Mouse (Mus musculus): ENCODE data around the gene Ank. TPM values are rescaled to one million over a fixed set of nuclear protein-coding genes. Genes with fewer than 3 reads are reported as not detected.

Gene Ank
- polyA plus RNA-seq, 1 experiment from 2014 or later = 17.9 TPM

DNA sequence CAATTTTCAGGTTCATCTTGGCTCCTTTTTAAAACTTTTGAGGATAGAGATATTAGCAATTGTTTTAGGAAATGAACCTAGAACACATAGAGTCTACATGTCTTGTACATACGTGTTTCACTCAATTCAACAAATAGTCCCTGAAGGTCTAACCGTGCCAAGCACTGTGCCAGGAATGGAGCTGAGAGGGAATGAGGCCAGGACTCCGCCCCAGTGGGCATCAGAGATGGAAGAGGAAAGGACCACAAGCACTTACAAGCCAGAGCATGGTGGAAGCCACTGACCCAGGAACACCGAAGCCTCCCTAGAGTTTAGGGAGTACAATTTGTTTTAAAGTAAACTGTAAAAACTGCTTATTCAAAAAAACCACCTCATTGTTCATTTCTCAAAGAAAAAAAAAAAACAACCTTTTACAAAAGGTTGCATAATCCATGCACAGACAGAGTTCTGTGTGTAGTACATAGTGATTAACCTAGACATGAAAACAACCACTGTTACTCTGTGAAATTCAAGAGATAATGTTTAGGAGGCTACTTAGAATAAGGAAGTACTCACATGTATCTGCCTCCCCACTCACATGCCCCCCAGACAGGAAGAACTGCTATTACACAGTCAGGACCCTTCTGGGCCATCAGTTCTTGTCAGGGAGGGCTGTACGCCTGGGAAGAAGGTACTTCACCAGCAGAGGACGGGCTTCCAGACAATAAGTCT, 154.2 kb downstream of the Ank start:
- ATAC-seq (ENCODE audit: low FRiP score, low read depth) = no peak
- Histone ChIP-seq H3K4me3 (no peak overlapping the region), H3K4me2 (no peak overlapping the region), H3K9ac (no peak overlapping the region), H3K9me3 (no peaks in the 10 kb centered on the region), H3K4me1 (replicated peaks) (no peaks in the 10 kb centered on the region), H3K27me3 (no peaks in the 10 kb centered on the region), H3K27ac (replicated peaks) (no peak overlapping the region), H3K36me3 (peaks cover 16% of the 10 kb centered on the region; the same call in 1 of the 2 replicates)
- 87% methylated on average over 6 of the region's 6 CpGs for WGBS

DNA sequence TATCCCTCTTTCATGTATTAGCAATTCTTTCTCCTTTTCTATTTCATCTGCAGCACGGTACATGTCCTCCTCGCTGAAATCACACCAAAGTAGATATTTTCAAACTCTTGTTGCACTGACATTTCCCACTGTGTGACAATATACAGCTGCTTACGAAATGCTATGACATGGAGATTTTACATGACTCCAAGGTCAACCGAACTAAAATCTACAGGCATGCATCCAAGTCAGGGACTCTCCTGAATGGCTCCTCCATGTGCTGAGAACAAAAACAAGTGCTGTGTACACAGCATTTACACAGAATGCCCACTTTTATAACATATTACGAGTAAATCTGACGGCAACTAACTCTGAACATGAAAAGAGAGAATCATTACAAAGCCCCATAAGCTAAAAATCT, 156.8 kb downstream of the Ank start:
- Histone ChIP-seq H3K4me3 (no peak overlapping the region), H3K9ac (no peak overlapping the region), H3K9me3 (no peaks in the 10 kb centered on the region), H3K4me1 (replicated peaks) (peaks cover 6% of the 10 kb centered on the region; the same call in 1 of the 2 replicates), H3K27me3 (no peaks in the 10 kb centered on the region), H3K36me3 (peaks cover 12% of the 10 kb centered on the region; the same call in 1 of the 2 replicates), H3K4me2 (no peak overlapping the region), H3K27ac (replicated peaks) (no peak overlapping the region)
- WGBS = 92% methylated on average over 6 of the region's 6 CpGs
- no peak for ATAC-seq (ENCODE audit: low FRiP score, low read depth)

- Histone ChIP-seq H3K36me3 (0 out of 2 replicates have a peak, but pooled peaks cover 5% of the 10 kb centered on the region), H3K9me3 (no peaks in the 10 kb centered on the region), H3K4me3 (no peak overlapping the region), H3K4me1 (replicated peaks) (peaks cover 24% of the 10 kb centered on the region), H3K4me2 (no peak overlapping the region), H3K27ac (replicated peaks) (no peak overlapping the region), H3K27me3 (no peaks in the 10 kb centered on the region), H3K9ac (no peak overlapping the region)
- WGBS = 92% methylated on average over 13 of the region's 13 CpGs
- ATAC-seq (ENCODE audit: low FRiP score, low read depth) = no peak
These were observed 158.8 kb downstream of the Ank start for GRCm38 (mm10) chr15:27625014-27625889.

GRCm38 (mm10) chr15:27625890-27626255, 159.4 kb downstream of the Ank start:
- WGBS = 82% methylated on average over 10 of the region's 10 CpGs
- ATAC-seq (ENCODE audit: low FRiP score, low read depth) = no peak
- Histone ChIP-seq H3K4me2 (no peak overlapping the region), H3K27me3 (no peaks in the 10 kb centered on the region), H3K4me3 (no peak overlapping the region), H3K4me1 (replicated peaks) (peaks cover 24% of the 10 kb centered on the region), H3K27ac (replicated peaks) (no peak overlapping the region), H3K36me3 (0 out of 2 replicates have a peak, but pooled peaks cover 5% of the 10 kb centered on the region), H3K9ac (no peak overlapping the region), H3K9me3 (no peaks in the 10 kb centered on the region)

DNA sequence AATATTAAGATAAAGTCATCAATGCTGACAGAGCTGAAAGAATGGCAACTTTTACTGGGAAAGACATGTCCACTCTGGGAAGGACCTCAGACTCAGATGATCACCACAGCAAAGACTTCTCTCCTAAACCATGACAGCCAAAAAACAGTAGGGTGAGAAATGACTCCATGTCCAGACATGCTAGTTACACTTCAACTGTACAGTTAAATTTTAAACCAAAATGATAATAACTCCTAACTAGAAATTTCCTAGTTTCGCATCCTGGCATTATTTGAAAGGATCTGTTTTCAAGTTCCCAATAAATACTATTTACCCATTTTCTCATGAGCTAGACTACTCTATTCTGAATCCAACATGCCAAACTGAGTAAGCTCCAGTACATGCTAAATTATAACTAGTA, 159.8 kb downstream of the Ank start:
- no peak overlapping the region for H3K4me2 ChIP-seq
- WGBS = 100% methylated on average over 1 of the region's 1 CpGs
- H3K9ac ChIP-seq = no peak overlapping the region
- ATAC-seq (ENCODE audit: low FRiP score, low read depth) = no peak
- no peak overlapping the region for H3K27ac ChIP-seq (replicated peaks)
- H3K9me3 ChIP-seq = no peaks in the 10 kb centered on the region
- peaks cover 27% of the 10 kb centered on the region for H3K4me1 ChIP-seq (replicated peaks)
- no peaks in the 10 kb centered on the region for H3K27me3 ChIP-seq
- no peak overlapping the region for H3K4me3 ChIP-seq
- 0 out of 2 replicates have a peak, but pooled peaks cover 5% of the 10 kb centered on the region for H3K36me3 ChIP-seq

GRCm38 (mm10) chr15:27627794-27628193, 161.3 kb downstream of the Ank start:
- 0 out of 2 replicates have a peak, but pooled peaks cover 3% of the 10 kb centered on the region for H3K36me3 ChIP-seq
- no peaks in the 10 kb centered on the region for H3K27me3 ChIP-seq
- no peak overlapping the region for H3K4me3 ChIP-seq
- no peak overlapping the region for H3K27ac ChIP-seq (replicated peaks)
- no peak overlapping the region for H3K4me2 ChIP-seq
- H3K4me1 ChIP-seq (replicated peaks) = peaks cover 27% of the 10 kb centered on the region
- ATAC-seq (ENCODE audit: low FRiP score, low read depth) = no peak
- H3K9me3 ChIP-seq = no peaks in the 10 kb centered on the region
- WGBS = 91% methylated on average over 9 of the region's 9 CpGs
- H3K9ac ChIP-seq = no peak overlapping the region

DNA sequence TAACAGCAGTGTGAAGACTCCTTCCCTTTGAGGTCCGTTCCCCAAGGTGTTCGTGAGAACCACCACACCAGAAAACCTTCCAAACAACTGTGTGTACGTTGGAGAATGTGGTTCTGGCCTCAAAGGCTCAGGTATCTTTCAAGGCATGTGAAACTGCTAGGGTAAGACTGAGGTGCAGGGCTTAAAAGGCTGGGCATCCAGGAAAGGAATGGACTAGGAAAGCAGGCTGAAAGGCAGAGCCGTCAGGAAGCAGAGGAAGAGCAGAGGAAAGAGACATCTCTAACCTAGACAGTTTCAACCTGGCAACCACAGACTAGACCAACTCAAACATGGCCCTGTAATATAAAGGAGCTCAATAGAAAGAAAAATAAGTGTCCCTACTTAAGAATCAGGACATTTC, 162.6 kb downstream of the Ank start:
- Histone ChIP-seq H3K9me3 (no peaks in the 10 kb centered on the region), H3K4me2 (peak overlapping the region; percentile 90), H3K27me3 (no peaks in the 10 kb centered on the region), H3K36me3 (no peaks in the 10 kb centered on the region), H3K4me3 (0 out of 2 replicates have a peak overlapping the region, but pooled peaks have one; percentile 8), H3K9ac (no peak overlapping the region), H3K4me1 (replicated peaks) (peaks cover 27% of the 10 kb centered on the region), H3K27ac (replicated peaks) (no peak overlapping the region)
- WGBS = 87% methylated on average over 4 of the region's 4 CpGs
- ATAC-seq (ENCODE audit: low FRiP score, low read depth) = no peak

- Histone ChIP-seq H3K27ac (replicated peaks) (peak overlapping the region; percentile 59; the same call in 1 of the 2 replicates), H3K36me3 (no peaks in the 10 kb centered on the region), H3K4me1 (replicated peaks) (peaks cover 27% of the 10 kb centered on the region), H3K9ac (peak overlapping the region; percentile 71), H3K4me2 (peak overlapping the region; percentile 90), H3K4me3 (peak overlapping the region; percentile 77), H3K9me3 (no peaks in the 10 kb centered on the region), H3K27me3 (no peaks in the 10 kb centered on the region)
- ATAC-seq (ENCODE audit: low FRiP score, low read depth) = peak; percentile 76
- 2% methylated on average over 52 of the region's 53 CpGs for WGBS
These were observed 163.5 kb downstream of the Ank start for GRCm38 (mm10) chr15:27629800-27630600.

DNA sequence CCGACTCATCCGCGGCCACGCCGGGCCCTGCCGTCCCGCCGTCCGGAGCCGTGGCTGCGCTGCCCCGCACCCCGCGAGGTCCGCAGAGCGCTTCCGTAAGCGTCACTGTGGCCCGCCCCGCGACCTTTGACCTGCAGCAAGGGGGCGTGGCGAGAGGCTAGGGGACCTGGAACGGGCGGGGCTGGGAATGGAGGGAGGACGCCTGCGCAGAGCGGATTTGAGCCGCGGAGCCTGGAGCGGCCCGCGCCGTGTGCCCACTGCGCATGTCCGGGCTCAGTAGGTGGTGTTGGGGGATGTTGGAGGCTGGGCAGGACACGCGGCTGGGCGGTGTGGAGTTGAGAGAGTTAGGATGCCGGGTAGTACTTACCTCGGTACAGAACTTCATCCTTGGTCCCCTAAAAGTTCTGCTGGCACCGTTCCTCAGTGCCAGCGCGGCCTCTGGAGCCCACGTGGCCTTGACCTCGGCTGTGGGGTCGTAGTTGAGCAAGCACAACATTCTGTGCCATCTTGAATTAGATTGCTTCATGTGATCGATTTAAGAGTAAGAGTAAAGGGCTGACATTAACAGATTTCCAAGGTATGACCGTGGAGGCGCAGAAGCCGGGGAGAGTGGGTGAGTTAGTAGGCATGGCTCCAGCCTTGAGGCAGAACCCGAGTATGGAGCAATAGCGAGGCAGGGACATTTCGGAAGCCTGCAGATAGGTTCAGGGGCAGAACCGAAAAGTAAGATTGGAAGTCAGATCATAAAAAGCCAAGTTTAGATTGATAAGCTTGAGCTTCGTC, 164.3 kb downstream of the Ank start, which contains the start of gene Otulin:
Gene Otulin (minus strand): TSS at position 93 of the 783 bp plus-strand sequence.
- peak within 1 kb of the TSS; percentile 77 for H3K4me3 ChIP-seq
- WGBS = 7% methylated on average over 52 of the region's 56 CpGs
- H3K4me1 ChIP-seq (replicated peaks) = peaks cover 27% of the 10 kb centered on the region
- H3K4me2 ChIP-seq = peak within 1 kb of the TSS; percentile 90
- no peaks in the 10 kb centered on the region for H3K27me3 ChIP-seq
- peak; percentile 98 for ATAC-seq (ENCODE audit: low FRiP score, low read depth)
- no peaks in the 10 kb centered on the region for H3K9me3 ChIP-seq
- peak within 1 kb of the TSS; percentile 69 for H3K27ac ChIP-seq (replicated peaks)
- H3K36me3 ChIP-seq = no peaks in the 10 kb centered on the region
- H3K9ac ChIP-seq = peak within 1 kb of the TSS; percentile 71

DNA sequence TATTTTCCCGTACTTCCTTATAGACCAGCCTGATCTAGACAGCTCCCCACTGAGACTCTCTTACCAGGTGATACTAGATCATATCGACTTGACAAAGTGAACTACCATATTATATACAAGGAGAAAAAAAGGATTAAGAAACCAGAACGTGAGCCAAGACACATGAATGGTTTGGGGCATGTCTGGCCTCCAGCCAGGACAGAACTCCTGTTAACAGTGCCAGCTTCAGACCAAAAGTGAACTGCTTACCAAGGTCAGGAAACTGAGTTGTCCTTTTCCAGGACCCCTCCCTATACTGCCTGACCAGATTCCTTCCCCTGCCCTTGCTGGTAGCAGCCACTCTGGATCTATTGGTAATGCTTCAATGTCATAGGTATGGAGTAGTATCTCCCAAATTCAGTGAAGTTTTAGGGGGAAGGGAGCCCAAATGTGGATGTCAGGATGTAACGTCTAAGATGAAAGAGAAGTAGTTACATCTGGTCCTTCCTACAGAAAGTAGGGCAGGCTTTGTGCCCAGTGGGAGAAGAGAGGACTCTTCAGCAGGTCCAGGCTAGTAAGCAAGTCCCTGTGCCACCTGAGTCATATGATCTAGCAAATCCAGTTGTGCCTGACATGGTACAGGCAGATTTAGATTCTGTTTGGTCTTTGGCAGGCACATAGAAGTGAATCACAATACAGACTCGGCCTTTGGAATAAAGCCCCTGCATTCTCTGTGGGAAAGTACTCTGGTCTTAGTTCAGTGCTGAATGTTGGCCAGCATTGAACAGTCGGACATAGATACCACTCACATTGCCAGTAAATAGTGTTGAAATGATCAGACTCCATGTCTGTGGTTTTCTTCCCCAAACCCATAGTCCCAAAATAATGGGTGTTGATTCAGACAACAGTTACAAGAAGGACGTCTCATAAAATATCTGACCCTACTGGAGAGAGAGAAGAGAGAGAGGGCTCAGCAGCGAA, 167.7 kb downstream of the Ank start:
- Histone ChIP-seq H3K4me2 (no peak overlapping the region), H3K9me3 (no peaks in the 10 kb centered on the region), H3K9ac (no peak overlapping the region), H3K27me3 (no peaks in the 10 kb centered on the region), H3K4me3 (no peak overlapping the region), H3K4me1 (replicated peaks) (peaks cover 11% of the 10 kb centered on the region), H3K27ac (replicated peaks) (no peak overlapping the region), H3K36me3 (no peaks in the 10 kb centered on the region)
- 79% methylated on average over 8 of the region's 8 CpGs for whole genome bisulfite sequencing
- no peak for ATAC-seq (ENCODE audit: low FRiP score, low read depth)

Measured in hindbrain, embryonic 15.5 days (tissue).